Mouse (Mus musculus) CH12.LX (cell line): Measurements from ENCODE around the gene Hist1h1c.

ENCODE experiments used
- CHD1 ChIP-seq: IDR thresholded peaks from 2 replicates; pipeline ENCODE4 v1.6.1; 2012; ENCODE audit warnings: low read depth, low read length, improper control_type of control experiment, inconsistent platforms
- CTCF ChIP-seq, 2 experiments: IDR thresholded peaks in 1 of 2; conservative IDR thresholded peaks in 1 of 2; 2 replicates each; pipeline ENCODE4 v1.5.1; 2011 to 2012; ENCODE audit warnings: low read depth in 2 of 2, low read length in 2 of 2, improper control_type of control experiment in 1 of 2, inconsistent platforms in 1 of 2, mild to moderate bottlenecking in 1 of 2, moderate library complexity in 1 of 2
- HCFC1 ChIP-seq: IDR thresholded peaks from 2 replicates; pipeline ENCODE4 v1.6.1; 2012; ENCODE audit warnings: low read depth, mild to moderate bottlenecking, inconsistent platforms, low read length, improper control_type of control experiment
- JUND ChIP-seq: conservative IDR thresholded peaks from 2 replicates; pipeline ENCODE4 v1.6.1; 2011; ENCODE audit warnings: low read depth, low read length, improper control_type of control experiment
- POLR2A ChIP-seq: IDR thresholded peaks from 2 replicates; pipeline ENCODE4 v1.6.1; 2011; ENCODE audit warnings: low read depth, mild to moderate bottlenecking, improper control_type of control experiment, low read length
- RAD21 ChIP-seq: IDR thresholded peaks from 2 replicates; pipeline ENCODE4 v1.6.1; 2011; ENCODE audit warnings: low read depth, mild to moderate bottlenecking, low read length, improper control_type of control experiment, moderate library complexity
- RCOR1 ChIP-seq: conservative IDR thresholded peaks from 2 replicates; pipeline ENCODE4 v1.6.1; 2012; ENCODE audit warnings: low read depth, mild to moderate bottlenecking, inconsistent platforms, low read length, improper control_type of control experiment
- TBP ChIP-seq: conservative IDR thresholded peaks from 2 replicates; pipeline ENCODE4 v1.6.1; 2011; ENCODE audit warnings: low read depth, low read length, improper control_type of control experiment

DNA sequence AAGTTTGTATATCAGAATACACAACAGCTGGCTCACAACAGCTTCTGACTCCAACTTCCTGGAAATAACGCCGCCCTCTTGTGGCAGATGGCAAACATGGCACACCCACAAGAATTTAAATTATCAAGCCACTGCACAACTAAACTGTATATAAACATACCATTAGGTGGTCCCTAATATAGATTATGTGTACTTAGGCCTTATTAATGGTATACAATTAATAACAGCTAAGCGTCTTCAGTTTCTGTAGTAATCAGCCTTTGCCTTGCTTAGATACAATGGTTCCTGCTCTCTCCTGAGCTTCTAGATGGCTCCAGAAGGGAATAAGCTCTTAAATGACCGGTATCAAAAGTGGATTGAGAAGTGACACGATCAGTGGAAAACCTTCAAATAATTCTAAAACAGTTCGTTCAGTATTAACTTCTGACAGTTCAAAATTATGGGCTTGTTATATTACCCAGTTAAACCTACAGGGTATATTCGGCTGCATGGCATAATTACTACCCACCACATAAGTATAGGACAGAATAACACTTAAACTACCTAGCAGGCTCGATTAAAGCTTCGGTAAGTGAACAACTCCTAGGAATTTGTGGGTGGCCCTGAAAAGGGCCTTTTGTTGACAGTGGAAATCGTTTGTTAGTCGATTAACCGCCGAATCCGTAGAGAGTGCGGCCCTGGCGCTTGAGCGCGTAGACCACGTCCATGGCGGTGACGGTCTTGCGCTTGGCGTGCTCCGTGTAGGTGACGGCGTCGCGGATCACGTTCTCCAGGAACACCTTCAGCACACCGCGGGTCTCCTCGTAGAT lies 40.9 kb upstream of the Hist1h1c start:
- TF ChIP-seq CTCF (conservative IDR thresholded peaks at IDR 0.05 in 1 of 2, IDR thresholded peaks at IDR 0.05 in 1 of 2; ENCODE audit: low read depth in 2 of 2, low read length in 2 of 2), result peak; percentile 43 to 78
- peak; percentile 55; the same call in 1 of the 2 replicates for TF ChIP-seq POLR2A
- peak; percentile 48 for TF ChIP-seq RAD21
- no peak; the same call in 1 of the 2 replicates for TF ChIP-seq HCFC1
- 0 out of 2 replicates have a peak, but pooled peaks have one; percentile 40 for TF ChIP-seq JUND
- peak; percentile 95 for TF ChIP-seq CHD1
- peak; percentile 67 for TF ChIP-seq RCOR1
- TF ChIP-seq TBP, result no peak
